Mouse (Mus musculus): ENCODE data around the gene Etl4. TPM values are rescaled to one million over a fixed set of nuclear protein-coding genes. Genes with fewer than 3 reads are reported as not detected.

Gene Etl4
- polyA plus RNA-seq, 1 experiment, result 8.2 TPM

DNA sequence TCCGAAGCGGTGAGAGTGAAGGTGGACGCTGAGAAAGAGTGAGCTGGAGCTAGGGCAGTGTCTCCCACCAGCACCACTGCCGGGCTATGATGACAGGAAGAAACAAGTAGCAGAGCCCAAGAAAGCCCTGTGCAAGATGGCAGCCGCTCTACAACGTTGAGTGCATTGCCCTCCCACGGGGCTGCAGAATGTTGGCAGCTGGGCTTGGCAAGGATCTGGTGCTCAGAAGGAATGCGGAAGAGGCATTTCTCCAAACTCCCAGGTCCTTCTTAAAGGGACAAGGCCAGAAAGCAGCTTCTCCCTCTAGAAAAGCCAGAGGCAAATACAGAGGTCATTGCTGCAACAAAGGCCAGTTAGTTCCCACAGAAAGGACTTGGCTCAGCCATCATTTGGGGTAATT lies 901.9 kb downstream of the Etl4 start:
- Histone ChIP-seq H3K4me3 (replicated peaks; ENCODE audit: control insufficient read depth, low read depth, low read length) (no peak overlapping the region), H3K27ac (ENCODE audit: control insufficient read depth, insufficient read depth, low read depth, low read length, poor library complexity) (no peak overlapping the region), H3K4me1 (ENCODE audit: control insufficient read depth, insufficient read depth, low read length) (no peaks in the 10 kb centered on the region)
- WGBS, result 84% methylated on average over 8 of the region's 8 CpGs
- TF ChIP-seq POLR2A (IDR thresholded peaks at IDR 0.05; ENCODE audit: borderline replicate concordance, control insufficient read depth, low read depth, low read length) (no peak), CTCF (IDR thresholded peaks at IDR 0.05; ENCODE audit: control insufficient read depth, insufficient read depth, low read length) (no peak)

DNA sequence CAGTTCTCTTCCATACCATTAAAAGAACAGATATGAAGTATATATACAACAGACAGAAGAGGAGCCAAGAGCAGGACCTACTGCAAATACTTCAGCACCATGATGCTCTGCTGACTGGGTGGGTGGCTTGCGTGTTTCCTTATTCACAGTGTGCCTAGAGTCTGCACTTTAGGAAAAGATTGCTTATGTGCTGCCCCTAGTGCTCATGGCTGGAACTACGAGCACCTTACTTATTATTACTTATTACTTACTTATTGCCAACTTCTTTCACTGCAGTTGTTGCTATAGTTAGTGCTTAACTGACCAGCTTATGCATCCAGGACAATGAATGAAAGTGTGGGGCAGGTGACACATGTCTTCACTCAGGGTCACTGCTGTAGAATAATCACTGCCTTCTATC lies 904.4 kb downstream of the Etl4 start:
- Histone ChIP-seq H3K27ac (ENCODE audit: control insufficient read depth, insufficient read depth, low read depth, low read length, poor library complexity) (no peak overlapping the region), H3K4me3 (replicated peaks; ENCODE audit: control insufficient read depth, low read depth, low read length) (no peak overlapping the region), H3K4me1 (ENCODE audit: control insufficient read depth, insufficient read depth, low read length) (no peaks in the 10 kb centered on the region)
- TF ChIP-seq POLR2A (IDR thresholded peaks at IDR 0.05; ENCODE audit: borderline replicate concordance, control insufficient read depth, low read depth, low read length) (no peak), CTCF (IDR thresholded peaks at IDR 0.05; ENCODE audit: control insufficient read depth, insufficient read depth, low read length) (no peak)
- WGBS, result 78% methylated on average over 2 of the region's 2 CpGs

DNA sequence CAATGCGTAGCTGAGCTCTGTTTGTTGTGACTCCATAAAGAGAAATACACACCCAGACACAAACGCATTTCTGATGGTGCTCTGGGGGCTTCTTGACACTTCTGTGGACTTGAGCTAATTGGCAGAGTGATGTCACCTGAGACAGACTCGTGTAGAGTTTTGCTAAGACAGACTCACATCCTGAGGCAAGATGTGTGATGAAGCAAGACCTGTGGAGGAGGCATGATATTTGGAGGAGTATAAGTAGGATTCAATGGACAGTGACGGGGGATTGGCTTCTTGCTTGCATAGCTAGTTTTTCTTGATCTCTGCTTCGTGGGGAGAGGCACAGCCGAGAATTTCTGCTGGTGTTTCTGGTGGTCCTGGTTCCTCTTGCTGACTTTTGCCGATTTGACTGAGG lies 908.6 kb downstream of the Etl4 start:
- TF ChIP-seq POLR2A (IDR thresholded peaks at IDR 0.05; ENCODE audit: borderline replicate concordance, control insufficient read depth, low read depth, low read length) (no peak), CTCF (IDR thresholded peaks at IDR 0.05; ENCODE audit: control insufficient read depth, insufficient read depth, low read length) (no peak)
- H3K4me3 ChIP-seq (replicated peaks; ENCODE audit: control insufficient read depth, low read depth, low read length), result no peak overlapping the region
- 65% methylated on average over 7 of the region's 7 CpGs for WGBS
- H3K27ac ChIP-seq (ENCODE audit: control insufficient read depth, insufficient read depth, low read depth, low read length, poor library complexity), result no peak overlapping the region
- H3K4me1 ChIP-seq (ENCODE audit: control insufficient read depth, insufficient read depth, low read length), result no peaks in the 10 kb centered on the region

DNA sequence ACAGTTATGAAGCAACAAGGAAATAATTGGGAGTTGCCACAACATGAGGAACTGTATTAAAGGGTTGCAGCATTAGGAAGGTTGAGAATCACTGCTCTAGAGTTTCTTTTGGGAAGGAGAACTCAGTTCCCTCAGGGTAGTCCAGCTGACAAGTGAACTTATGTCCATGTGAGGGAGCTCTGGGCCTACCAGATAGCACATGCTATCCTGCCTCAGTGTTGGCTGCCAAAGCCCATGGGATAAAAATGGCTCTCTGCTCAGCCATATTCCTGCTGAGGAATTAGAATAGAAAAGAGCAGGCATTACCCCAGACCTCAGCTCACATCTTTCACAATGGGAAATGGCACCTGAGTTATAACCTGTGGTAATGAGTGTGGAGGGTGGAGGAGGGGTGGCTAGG lies 916.7 kb downstream of the Etl4 start:
- no peak overlapping the region for H3K27ac ChIP-seq (ENCODE audit: control insufficient read depth, insufficient read depth, low read depth, low read length, poor library complexity)
- H3K4me1 ChIP-seq (ENCODE audit: control insufficient read depth, insufficient read depth, low read length), result no peaks in the 10 kb centered on the region
- TF ChIP-seq POLR2A (IDR thresholded peaks at IDR 0.05; ENCODE audit: borderline replicate concordance, control insufficient read depth, low read depth, low read length), result no peak
- TF ChIP-seq CTCF (IDR thresholded peaks at IDR 0.05; ENCODE audit: control insufficient read depth, insufficient read depth, low read length), result no peak
- H3K4me3 ChIP-seq (replicated peaks; ENCODE audit: control insufficient read depth, low read depth, low read length), result no peak overlapping the region

DNA sequence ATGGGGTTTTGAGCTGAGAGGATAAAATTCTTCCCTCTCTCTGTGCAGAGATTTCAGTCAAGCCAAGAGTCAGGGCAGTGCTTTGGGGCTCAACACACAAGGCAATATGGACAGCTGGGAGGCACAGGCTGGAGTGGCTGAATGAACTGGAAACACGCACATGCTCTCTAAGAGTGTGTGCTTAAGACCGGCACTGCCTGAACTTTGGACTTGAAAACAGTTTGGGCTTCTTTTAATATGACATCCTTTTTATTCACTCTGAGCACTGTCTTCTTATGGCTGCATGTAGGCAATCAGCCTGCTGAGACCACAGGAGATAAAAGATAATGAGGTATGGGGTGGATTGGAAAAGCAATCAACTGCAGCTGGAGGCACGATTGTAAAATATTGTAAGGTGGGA lies 921.3 kb downstream of the Etl4 start:
- Histone ChIP-seq H3K4me3 (replicated peaks; ENCODE audit: control insufficient read depth, low read depth, low read length) (no peak overlapping the region), H3K27ac (ENCODE audit: control insufficient read depth, insufficient read depth, low read depth, low read length, poor library complexity) (no peak overlapping the region), H3K4me1 (ENCODE audit: control insufficient read depth, insufficient read depth, low read length) (no peaks in the 10 kb centered on the region)
- TF ChIP-seq POLR2A (IDR thresholded peaks at IDR 0.05; ENCODE audit: borderline replicate concordance, control insufficient read depth, low read depth, low read length) (no peak), CTCF (IDR thresholded peaks at IDR 0.05; ENCODE audit: control insufficient read depth, insufficient read depth, low read length) (no peak)
- WGBS, result 79% methylated on average over 3 of the region's 3 CpGs

DNA sequence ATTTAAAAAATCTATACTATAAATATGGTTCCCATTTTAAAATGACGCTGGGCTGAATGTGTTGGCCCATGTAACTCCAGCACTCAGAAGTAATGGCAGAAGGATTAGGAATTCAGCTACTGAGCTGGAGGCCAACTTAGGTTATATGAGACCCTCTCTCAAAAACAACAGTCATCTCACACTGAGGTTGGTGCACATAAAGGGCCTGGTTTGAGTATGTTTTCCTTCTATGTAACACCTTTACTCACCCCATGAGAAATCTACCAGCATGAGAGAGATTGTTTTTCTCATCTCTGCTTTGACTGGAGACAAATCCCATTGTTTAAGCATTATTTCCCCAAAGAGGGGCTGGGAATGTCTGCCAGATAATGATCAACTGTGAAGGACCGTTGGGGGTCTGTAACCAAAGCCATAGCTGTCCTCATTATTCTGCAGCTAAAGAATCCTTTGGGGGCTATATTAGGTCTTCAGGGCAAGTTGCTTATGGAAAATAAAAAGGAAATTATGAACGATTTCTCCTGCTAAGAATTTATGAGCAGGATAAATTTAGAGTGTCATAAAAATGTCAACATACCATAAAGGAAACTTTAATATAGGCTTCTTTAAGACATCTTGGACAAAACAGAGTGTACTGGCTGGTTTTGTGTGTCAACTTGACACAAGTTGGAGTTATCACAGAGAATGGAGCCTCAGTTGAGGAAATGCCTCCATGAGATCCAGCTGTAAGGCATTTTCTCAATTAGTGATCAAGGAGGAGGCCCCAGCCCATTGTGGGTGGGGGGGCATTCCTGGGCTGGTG lies 922.2 kb downstream of the Etl4 start:
- H3K4me1 ChIP-seq (ENCODE audit: control insufficient read depth, insufficient read depth, low read length), result no peaks in the 10 kb centered on the region
- TF ChIP-seq CTCF (IDR thresholded peaks at IDR 0.05; ENCODE audit: control insufficient read depth, insufficient read depth, low read length), result no peak
- TF ChIP-seq POLR2A (IDR thresholded peaks at IDR 0.05; ENCODE audit: borderline replicate concordance, control insufficient read depth, low read depth, low read length), result no peak
- 69% methylated on average over 3 of the region's 3 CpGs for WGBS

DNA sequence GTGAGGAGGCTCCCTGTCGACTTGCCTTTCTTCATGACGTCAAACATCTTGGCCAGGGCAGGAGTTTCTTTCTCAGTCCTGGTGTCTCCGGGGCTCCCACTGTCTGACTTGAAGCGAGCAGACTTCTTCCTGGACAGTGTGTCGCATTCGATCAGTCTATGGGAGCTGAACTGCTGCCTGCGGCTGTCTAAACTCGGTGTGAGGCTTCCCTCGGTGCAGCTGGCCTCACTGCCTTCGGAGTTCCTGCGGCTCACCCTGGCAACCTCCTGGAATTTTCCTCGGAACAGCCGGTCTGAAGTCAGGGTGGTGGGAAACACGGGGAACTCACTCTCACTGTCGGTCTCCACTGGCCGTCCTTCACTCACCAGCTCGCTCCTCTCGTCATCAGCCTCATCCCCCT lies 939.8 kb downstream of the Etl4 start:
- no peak for TF ChIP-seq POLR2A (IDR thresholded peaks at IDR 0.05; ENCODE audit: borderline replicate concordance, control insufficient read depth, low read depth, low read length)
- no peak for TF ChIP-seq CTCF (IDR thresholded peaks at IDR 0.05; ENCODE audit: control insufficient read depth, insufficient read depth, low read length)
- 96% methylated on average over 18 of the region's 18 CpGs for WGBS
- Histone ChIP-seq H3K27ac (ENCODE audit: control insufficient read depth, insufficient read depth, low read depth, low read length, poor library complexity) (no peak overlapping the region), H3K4me3 (replicated peaks; ENCODE audit: control insufficient read depth, low read depth, low read length) (no peak overlapping the region), H3K4me1 (ENCODE audit: control insufficient read depth, insufficient read depth, low read length) (no peaks in the 10 kb centered on the region)

More for the DNA sequence above, 922.2 kb downstream of the Etl4 start:
- Histone ChIP-seq H3K27ac (ENCODE audit: control insufficient read depth, insufficient read depth, low read depth, low read length, poor library complexity) (no peak overlapping the region), H3K4me3 (replicated peaks; ENCODE audit: control insufficient read depth, low read depth, low read length) (no peak overlapping the region)

Data from bone marrow, adult 2 months (tissue).